9 mouse cellular contexts compared by ENCODE assay signal in the genomic region with DNA sequence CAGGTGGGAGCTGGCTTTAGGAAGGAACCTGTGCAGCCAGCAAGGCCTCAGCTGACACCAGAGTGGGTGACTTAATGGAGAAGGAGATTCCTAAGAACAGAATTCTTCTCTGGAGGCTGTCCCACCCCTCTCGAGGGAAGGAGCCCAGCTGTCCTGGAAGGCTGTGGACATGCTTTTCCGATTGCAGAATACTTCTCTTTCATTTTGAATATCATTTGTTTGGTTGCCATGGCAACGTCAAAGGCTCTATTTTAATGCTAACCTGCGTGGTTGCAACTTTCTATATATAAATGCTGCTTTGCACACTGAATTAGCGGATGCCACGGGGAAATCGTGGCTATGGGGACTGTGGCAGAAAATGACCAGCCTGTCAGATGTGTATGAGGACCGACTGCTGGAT.
DNase-seq lines count a peak whose midpoint lies in the region; ATAC-seq and TF ChIP-seq lines count a peak whose summit lies in the region.
"Had no signal": no experiment of that assay in that cellular context is flagged by ENCODE, and none has a peak within 500 bp of the region (broad histone marks: within the 10 kb centered on the region; RNA-seq: fewer than 3 reads in every experiment).

No protein-coding gene starts in this region.

- no peak overlapping the region for H3K4me2 ChIP-seq in lung, embryonic 14.5 days
- H3K4me2 ChIP-seq in stomach, postnatal 0 days (replicated peaks; ENCODE audit: low read depth), result no peak overlapping the region
- H3K4me2 ChIP-seq: embryonic facial prominence, embryonic 13.5 days; liver, embryonic 15.5 days had no signal

- peak; percentile 33 for DNase-seq in lung, embryonic 14.5 days
- DNase-seq in lung, adult 2 months, result no peak
- DNase-seq in heart, adult 9 months (ENCODE audit: low spot score in 2 of 2), result peak; percentile 63 to 73
- DNase-seq in lung, postnatal 10 days, result peak; percentile 57
- peak; percentile 20 for DNase-seq in stomach, postnatal 0 days (ENCODE audit: low spot score)
- DNase-seq in thymus, postnatal 14 days, result no peak
- DNase-seq in cerebellum, postnatal 25 days, result no peak

- H3K36me3 ChIP-seq in lung, embryonic 14.5 days (ENCODE audit: insufficient read depth), result no peaks in the 10 kb centered on the region
- H3K36me3 ChIP-seq in stomach, postnatal 0 days (ENCODE audit: control insufficient read depth, insufficient read depth, low read length), result no peaks in the 10 kb centered on the region
- H3K36me3 ChIP-seq: embryonic facial prominence, embryonic 13.5 days; liver, embryonic 15.5 days had no signal

- TF ChIP-seq EP300 in stomach, postnatal 0 days (optimal IDR thresholded peaks at IDR 0.05), result no peak

- no peaks in the 10 kb centered on the region for H3K9me3 ChIP-seq in lung, embryonic 14.5 days (ENCODE audit: low read depth, low read length)
- H3K9me3 ChIP-seq in stomach, postnatal 0 days (ENCODE audit: control insufficient read depth, low read length), result no peaks in the 10 kb centered on the region
- H3K9me3 ChIP-seq: embryonic facial prominence, embryonic 13.5 days; liver, embryonic 15.5 days had no signal

- H3K4me1 ChIP-seq in lung, embryonic 14.5 days (ENCODE audit: insufficient read depth), result no peaks in the 10 kb centered on the region
- H3K4me1 ChIP-seq in lung, adult 2 months (ENCODE audit: control insufficient read depth, insufficient read depth, low read length), result peaks cover 2% of the 10 kb centered on the region; the same call in 1 of the 2 replicates
- no peaks in the 10 kb centered on the region; the same call in none of the 2 replicates for H3K4me1 ChIP-seq in stomach, postnatal 0 days (replicated peaks; ENCODE audit: control insufficient read depth, insufficient read depth)
- H3K4me1 ChIP-seq: liver, embryonic 15.5 days had no signal

- no peak for TF ChIP-seq CTCF in lung, embryonic 14.5 days (IDR thresholded peaks at IDR 0.05; ENCODE audit: low read depth)
- no peak for TF ChIP-seq CTCF in lung, adult 2 months (IDR thresholded peaks at IDR 0.05; ENCODE audit: insufficient read depth, low read length)
- TF ChIP-seq CTCF in stomach, postnatal 0 days (IDR thresholded peaks at IDR 0.05; ENCODE audit: low read depth), result no peak

- H3K27me3 ChIP-seq in lung, embryonic 14.5 days (ENCODE audit: insufficient read depth, low read length), result no peaks in the 10 kb centered on the region
- no peaks in the 10 kb centered on the region for H3K27me3 ChIP-seq in stomach, postnatal 0 days (ENCODE audit: control insufficient read depth, insufficient read depth, low read length)
- H3K27me3 ChIP-seq: embryonic facial prominence, embryonic 13.5 days; liver, embryonic 15.5 days had no signal

- no peak for ATAC-seq in lung, embryonic 14.5 days (ENCODE audit: insufficient read depth)
- peak; percentile 65; the same call in 1 of the 2 replicates for ATAC-seq in stomach, postnatal 0 days (ENCODE audit: low FRiP score, low TSS enrichment)

- no peak overlapping the region for H3K9ac ChIP-seq in lung, embryonic 14.5 days
- no peak overlapping the region for H3K9ac ChIP-seq in stomach, postnatal 0 days (ENCODE audit: low read length)
- H3K9ac ChIP-seq: embryonic facial prominence, embryonic 13.5 days; liver, embryonic 15.5 days had no signal

- WGBS in lung, embryonic 14.5 days, result 64% methylated on average over 8 of the region's 8 CpGs
- 48% methylated on average over 8 of the region's 8 CpGs for WGBS in lung, adult 2 months
- 52% methylated on average over 8 of the region's 8 CpGs for WGBS in stomach, postnatal 0 days

- no peak overlapping the region for H3K4me3 ChIP-seq in lung, embryonic 14.5 days (ENCODE audit: low read depth, low read length)
- H3K4me3 ChIP-seq in lung, adult 2 months (replicated peaks; ENCODE audit: extremely low read depth, low read depth, low read length), result no peak overlapping the region
- no peak overlapping the region for H3K4me3 ChIP-seq in stomach, postnatal 0 days (ENCODE audit: low read depth, low read length)
- H3K4me3 ChIP-seq: embryonic facial prominence, embryonic 13.5 days; liver, embryonic 15.5 days had no signal

- H3K27ac ChIP-seq in lung, embryonic 14.5 days (ENCODE audit: low read depth), result no peak overlapping the region
- H3K27ac ChIP-seq in stomach, postnatal 0 days (replicated peaks), result 0 out of 2 replicates have a peak overlapping the region, but pooled peaks have one; percentile 13
- H3K27ac ChIP-seq: embryonic facial prominence, embryonic 13.5 days; liver, embryonic 15.5 days had no signal

- no peak for TF ChIP-seq POLR2A in lung, adult 2 months (IDR thresholded peaks at IDR 0.05; ENCODE audit: borderline replicate concordance, extremely low read depth, low read depth, low read length)

Comparison
In these comparisons a context has a peak if more than half of its experiments do, and no peak if none do; other contexts are left out.
1. DNase-seq: peak in lung, embryonic 14.5 days (single experiment), heart, adult 9 months (2 of 2), lung, postnatal 10 days (single experiment) and stomach, postnatal 0 days (single experiment); none in lung, adult 2 months (single experiment), thymus, postnatal 14 days (single experiment) and cerebellum, postnatal 25 days (0 of 2).